Mouse (Mus musculus): Measurements from ENCODE around the gene 2310022B05Rik. TPM values are rescaled to one million over a fixed set of nuclear protein-coding genes. Genes with fewer than 3 reads are reported as not detected.

2310022B05Rik gene
- polyA plus RNA-seq, 1 experiment from 2014 or later = 30.6 TPM

DNA sequence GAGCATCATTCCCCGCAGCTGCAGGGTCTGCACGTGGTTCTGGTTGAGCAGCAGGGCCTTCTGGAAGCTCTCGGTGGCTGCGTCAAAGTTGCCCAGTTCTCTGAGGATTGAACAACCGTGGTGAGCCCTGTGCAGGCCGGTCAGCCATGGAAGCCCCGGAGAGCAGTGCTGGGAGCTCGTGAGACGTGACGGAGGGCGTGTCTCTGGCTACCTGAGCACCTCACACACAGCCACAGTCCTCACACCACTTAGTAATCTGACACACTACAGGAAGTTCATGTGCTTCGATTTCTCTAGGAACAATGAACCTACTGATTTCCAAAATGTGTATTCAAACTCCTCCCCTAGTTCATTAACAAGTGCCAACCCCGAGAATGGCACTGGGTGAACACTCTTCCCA, 25.7 kb upstream of the 2310022B05Rik start:
- DNase-seq (ENCODE audit: low spot score) = no peak
- Histone ChIP-seq H3K27me3 (replicated peaks; ENCODE audit: control insufficient read depth, insufficient read depth, low read length) (no peaks in the 10 kb centered on the region), H3K27ac (ENCODE audit: low read depth, low read length) (no peak overlapping the region), H3K4me1 (ENCODE audit: control insufficient read depth, insufficient read depth, low read length) (no peaks in the 10 kb centered on the region), H3K36me3 (ENCODE audit: control insufficient read depth, insufficient read depth, low read length) (peaks cover 60% of the 10 kb centered on the region), H3K4me2 (ENCODE audit: low read length) (no peak overlapping the region), H3K9me3 (replicated peaks; ENCODE audit: control insufficient read depth, low read length) (no peaks in the 10 kb centered on the region), H3K4me3 (ENCODE audit: low read depth, low read length) (no peak overlapping the region), H3K9ac (ENCODE audit: low read length) (no peak overlapping the region)
- ATAC-seq = no peak
- WGBS = 96% methylated on average over 13 of the region's 13 CpGs

DNA sequence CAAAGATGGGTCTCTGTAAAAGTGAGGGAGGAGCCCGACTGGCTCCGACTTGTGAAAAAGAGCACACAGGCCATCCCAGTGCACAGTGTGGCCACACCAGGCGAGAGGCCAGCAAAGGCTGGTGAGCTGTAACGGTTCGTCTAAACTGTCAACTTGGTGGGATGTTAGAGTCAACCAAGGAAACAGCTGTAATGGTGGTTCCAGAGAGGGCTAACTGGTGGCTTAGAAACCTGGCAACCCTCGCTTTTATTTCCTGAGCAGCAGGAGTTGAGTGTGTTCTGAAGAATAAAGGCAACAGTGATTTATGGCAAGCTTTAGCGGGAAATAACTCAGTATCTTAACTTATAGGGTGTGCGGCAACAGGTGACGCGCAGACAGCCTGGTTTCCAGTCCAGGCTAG, 19.0 kb upstream of the 2310022B05Rik start:
- Histone ChIP-seq H3K27me3 (replicated peaks; ENCODE audit: control insufficient read depth, insufficient read depth, low read length) (no peaks in the 10 kb centered on the region), H3K9ac (ENCODE audit: low read length) (no peak overlapping the region), H3K27ac (ENCODE audit: low read depth, low read length) (no peak overlapping the region), H3K4me3 (ENCODE audit: low read depth, low read length) (no peak overlapping the region), H3K4me2 (ENCODE audit: low read length) (no peak overlapping the region), H3K36me3 (ENCODE audit: control insufficient read depth, insufficient read depth, low read length) (peaks cover 83% of the 10 kb centered on the region), H3K9me3 (replicated peaks; ENCODE audit: control insufficient read depth, low read length) (no peaks in the 10 kb centered on the region), H3K4me1 (ENCODE audit: control insufficient read depth, insufficient read depth, low read length) (no peaks in the 10 kb centered on the region)
- 89% methylated on average over 10 of the region's 10 CpGs for WGBS
- DNase-seq (ENCODE audit: low spot score) (no peak), ATAC-seq (no peak)

GRCm38 (mm10) chr8:124681792-124682157, 18.6 kb upstream of the 2310022B05Rik start:
- ATAC-seq (no peak), DNase-seq (ENCODE audit: low spot score) (no peak)
- Histone ChIP-seq H3K4me3 (ENCODE audit: low read depth, low read length) (no peak overlapping the region), H3K4me1 (ENCODE audit: control insufficient read depth, insufficient read depth, low read length) (no peaks in the 10 kb centered on the region), H3K9me3 (replicated peaks; ENCODE audit: control insufficient read depth, low read length) (no peaks in the 10 kb centered on the region), H3K27ac (ENCODE audit: low read depth, low read length) (no peak overlapping the region), H3K9ac (ENCODE audit: low read length) (no peak overlapping the region), H3K27me3 (replicated peaks; ENCODE audit: control insufficient read depth, insufficient read depth, low read length) (no peaks in the 10 kb centered on the region), H3K36me3 (ENCODE audit: control insufficient read depth, insufficient read depth, low read length) (peaks cover 87% of the 10 kb centered on the region), H3K4me2 (ENCODE audit: low read length) (no peak overlapping the region)
- 68% methylated on average over 10 of the region's 10 CpGs for WGBS

DNA sequence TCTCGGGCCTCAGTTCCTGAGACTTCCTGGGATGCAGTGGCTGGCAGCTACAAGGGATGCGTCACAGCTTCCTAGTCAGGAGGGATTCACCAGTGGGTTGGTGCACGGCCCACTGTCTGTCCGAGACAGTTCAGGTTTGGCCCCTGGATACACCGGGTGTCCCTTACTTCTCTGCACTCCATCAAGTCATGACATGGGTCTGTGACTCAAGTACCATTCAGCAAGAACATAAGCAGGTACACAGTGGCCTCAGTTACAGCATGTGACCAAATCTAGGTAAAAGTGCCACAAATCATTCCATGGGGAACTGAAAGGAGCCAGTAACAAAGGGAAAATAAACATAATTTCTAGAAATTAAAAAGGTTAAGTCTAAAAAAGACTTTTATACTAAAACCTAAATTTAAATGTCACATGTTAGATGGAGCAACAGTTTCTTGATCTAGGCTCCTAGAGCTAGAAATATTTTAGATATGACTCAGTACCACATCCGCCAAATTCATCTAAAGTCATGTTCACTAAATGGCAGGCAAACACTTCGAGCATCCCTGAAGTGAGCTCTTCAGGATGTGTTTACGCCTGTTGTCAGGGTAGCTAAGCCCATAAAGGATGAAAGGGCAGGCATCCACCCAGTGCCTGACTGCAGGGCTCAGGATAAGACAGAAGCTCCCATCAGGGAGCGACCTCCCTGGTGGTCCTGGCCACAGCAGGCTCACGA, 18.1 kb upstream of the 2310022B05Rik start:
- H3K27me3 ChIP-seq (replicated peaks; ENCODE audit: control insufficient read depth, insufficient read depth, low read length) = no peaks in the 10 kb centered on the region
- no peak overlapping the region for H3K4me3 ChIP-seq (ENCODE audit: low read depth, low read length)
- H3K9me3 ChIP-seq (replicated peaks; ENCODE audit: control insufficient read depth, low read length) = no peaks in the 10 kb centered on the region
- no peak overlapping the region for H3K27ac ChIP-seq (ENCODE audit: low read depth, low read length)
- no peak overlapping the region for H3K9ac ChIP-seq (ENCODE audit: low read length)
- H3K36me3 ChIP-seq (ENCODE audit: control insufficient read depth, insufficient read depth, low read length) = peaks cover 87% of the 10 kb centered on the region
- no peak overlapping the region for H3K4me2 ChIP-seq (ENCODE audit: low read length)
- WGBS = 75% methylated on average over 10 of the region's 10 CpGs
- no peaks in the 10 kb centered on the region for H3K4me1 ChIP-seq (ENCODE audit: control insufficient read depth, insufficient read depth, low read length)
- DNase-seq (ENCODE audit: low spot score) (no peak), ATAC-seq (no peak)

DNA sequence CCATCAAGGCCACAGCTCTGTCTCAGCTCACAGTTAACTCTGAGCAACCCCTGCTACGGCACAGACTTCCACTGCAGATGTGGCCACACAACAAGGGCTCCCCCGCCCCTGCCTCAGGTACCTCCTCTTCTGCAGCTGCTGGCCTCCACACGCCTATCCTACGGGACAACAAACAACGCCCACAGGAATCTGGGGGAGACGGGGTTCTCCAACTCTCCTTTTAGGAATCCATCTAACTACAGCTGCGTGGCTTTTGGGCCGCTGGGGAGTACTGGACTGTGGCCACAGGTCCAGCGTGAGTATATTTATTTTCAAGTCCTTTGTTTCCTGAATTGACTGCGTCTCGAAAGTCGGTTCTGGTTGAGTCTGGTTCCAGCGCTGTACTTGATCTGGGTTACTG, 15.1 kb upstream of the 2310022B05Rik start:
- Histone ChIP-seq H3K4me1 (ENCODE audit: control insufficient read depth, insufficient read depth, low read length) (no peaks in the 10 kb centered on the region), H3K27me3 (replicated peaks; ENCODE audit: control insufficient read depth, insufficient read depth, low read length) (no peaks in the 10 kb centered on the region), H3K9me3 (replicated peaks; ENCODE audit: control insufficient read depth, low read length) (no peaks in the 10 kb centered on the region), H3K4me2 (ENCODE audit: low read length) (no peak overlapping the region), H3K9ac (ENCODE audit: low read length) (no peak overlapping the region), H3K27ac (ENCODE audit: low read depth, low read length) (no peak overlapping the region), H3K4me3 (ENCODE audit: low read depth, low read length) (no peak overlapping the region), H3K36me3 (ENCODE audit: control insufficient read depth, insufficient read depth, low read length) (peaks cover 87% of the 10 kb centered on the region)
- ATAC-seq (no peak), DNase-seq (ENCODE audit: low spot score) (no peak)
- WGBS = 93% methylated on average over 13 of the region's 13 CpGs

DNA sequence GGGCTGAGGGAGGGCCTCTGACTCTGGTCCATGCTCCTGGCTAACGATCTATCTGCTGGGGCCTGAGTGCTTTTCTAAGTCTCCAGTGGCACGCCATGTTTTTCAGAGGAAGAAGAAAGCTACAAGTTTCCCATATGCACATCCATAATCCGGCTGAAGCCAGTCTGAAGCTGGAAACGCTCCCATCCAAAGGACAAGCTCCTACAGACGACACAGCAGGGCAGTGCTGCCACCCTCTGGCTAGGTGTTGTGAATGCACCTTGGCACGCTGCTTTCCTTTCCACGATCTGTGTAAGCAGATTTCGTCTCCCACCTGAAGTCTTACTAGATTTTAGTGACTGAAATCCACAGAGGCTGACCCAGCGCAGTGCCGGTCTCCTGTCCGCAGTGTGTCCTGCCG, 14.3 kb upstream of the 2310022B05Rik start:
- peak; percentile 96 for DNase-seq (ENCODE audit: low spot score)

GRCm38 (mm10) chr8:124677078-124677477, 13.9 kb upstream of the 2310022B05Rik start:
- H3K36me3 ChIP-seq (ENCODE audit: control insufficient read depth, insufficient read depth, low read length) = peaks cover 87% of the 10 kb centered on the region
- peak; percentile 22; the same call in 1 of the 2 replicates for ATAC-seq

More for the DNA sequence above, 14.3 kb upstream of the 2310022B05Rik start:
- peak; percentile 90 for ATAC-seq
- no peak overlapping the region for H3K9ac ChIP-seq (ENCODE audit: low read length)
- no peaks in the 10 kb centered on the region for H3K27me3 ChIP-seq (replicated peaks; ENCODE audit: control insufficient read depth, insufficient read depth, low read length)
- peaks cover 87% of the 10 kb centered on the region for H3K36me3 ChIP-seq (ENCODE audit: control insufficient read depth, insufficient read depth, low read length)
- peak overlapping the region; percentile 63; the same call in 1 of the 2 replicates for H3K27ac ChIP-seq (ENCODE audit: low read depth, low read length)
- WGBS = 43% methylated on average over 12 of the region's 12 CpGs
- H3K9me3 ChIP-seq (replicated peaks; ENCODE audit: control insufficient read depth, low read length) = no peaks in the 10 kb centered on the region
- H3K4me3 ChIP-seq (ENCODE audit: low read depth, low read length) = no peak overlapping the region
- H3K4me1 ChIP-seq (ENCODE audit: control insufficient read depth, insufficient read depth, low read length) = no peaks in the 10 kb centered on the region
- H3K4me2 ChIP-seq (ENCODE audit: low read length) = no peak overlapping the region

GRCm38 (mm10) chr8:124676661-124677060, 13.5 kb upstream of the 2310022B05Rik start:
- Histone ChIP-seq H3K9ac (ENCODE audit: low read length) (peak overlapping the region; percentile 21; the same call in 1 of the 2 replicates), H3K36me3 (ENCODE audit: control insufficient read depth, insufficient read depth, low read length) (peaks cover 87% of the 10 kb centered on the region), H3K9me3 (replicated peaks; ENCODE audit: control insufficient read depth, low read length) (no peaks in the 10 kb centered on the region), H3K4me1 (ENCODE audit: control insufficient read depth, insufficient read depth, low read length) (no peaks in the 10 kb centered on the region), H3K27me3 (replicated peaks; ENCODE audit: control insufficient read depth, insufficient read depth, low read length) (no peaks in the 10 kb centered on the region), H3K4me2 (ENCODE audit: low read length) (no peak overlapping the region), H3K27ac (ENCODE audit: low read depth, low read length) (no peak overlapping the region), H3K4me3 (ENCODE audit: low read depth, low read length) (no peak overlapping the region)
- DNase-seq (ENCODE audit: low spot score) (no peak), ATAC-seq (no peak)
- 95% methylated on average over 4 of the region's 4 CpGs for WGBS

More at GRCm38 (mm10) chr8:124677078-124677477, 13.9 kb upstream of the 2310022B05Rik start:
- Histone ChIP-seq H3K9me3 (replicated peaks; ENCODE audit: control insufficient read depth, low read length) (no peaks in the 10 kb centered on the region), H3K4me3 (ENCODE audit: low read depth, low read length) (no peak overlapping the region), H3K4me2 (ENCODE audit: low read length) (no peak overlapping the region), H3K27ac (ENCODE audit: low read depth, low read length) (peak overlapping the region; percentile 63; the same call in 1 of the 2 replicates), H3K4me1 (ENCODE audit: control insufficient read depth, insufficient read depth, low read length) (no peaks in the 10 kb centered on the region), H3K9ac (ENCODE audit: low read length) (no peak overlapping the region), H3K27me3 (replicated peaks; ENCODE audit: control insufficient read depth, insufficient read depth, low read length) (no peaks in the 10 kb centered on the region)
- DNase-seq (ENCODE audit: low spot score) = peak; percentile 4
- WGBS = 80% methylated on average over 7 of the region's 7 CpGs

DNA sequence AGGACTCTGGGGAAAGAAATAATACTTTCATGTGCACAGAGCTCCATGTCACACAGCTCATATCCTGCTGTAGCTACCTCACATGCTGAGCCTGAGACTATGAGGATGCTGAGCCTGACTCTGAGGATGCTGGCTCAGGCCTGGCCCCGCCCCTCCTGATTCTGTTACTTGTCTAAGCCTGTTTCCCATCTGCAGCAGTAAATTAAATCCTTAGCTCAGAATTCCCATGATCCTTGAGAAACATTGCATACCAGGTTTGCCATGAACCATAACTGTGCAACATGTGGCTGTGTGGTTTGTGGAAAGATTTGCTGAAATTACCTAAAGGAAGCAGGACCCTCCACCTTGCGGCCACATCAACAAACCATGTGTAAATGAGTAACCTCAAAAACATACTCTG, 9.2 kb upstream of the 2310022B05Rik start:
- H3K4me1 ChIP-seq (ENCODE audit: control insufficient read depth, insufficient read depth, low read length) = no peaks in the 10 kb centered on the region
- no peak overlapping the region for H3K27ac ChIP-seq (ENCODE audit: low read depth, low read length)
- H3K36me3 ChIP-seq (ENCODE audit: control insufficient read depth, insufficient read depth, low read length) = peaks cover 69% of the 10 kb centered on the region
- 100% methylated on average over 2 of the region's 2 CpGs for WGBS
- H3K9ac ChIP-seq (ENCODE audit: low read length) = no peak overlapping the region
- H3K4me3 ChIP-seq (ENCODE audit: low read depth, low read length) = no peak overlapping the region
- H3K9me3 ChIP-seq (replicated peaks; ENCODE audit: control insufficient read depth, low read length) = no peaks in the 10 kb centered on the region
- ATAC-seq (no peak), DNase-seq (ENCODE audit: low spot score) (no peak)
- H3K4me2 ChIP-seq (ENCODE audit: low read length) = no peak overlapping the region
- H3K27me3 ChIP-seq (replicated peaks; ENCODE audit: control insufficient read depth, insufficient read depth, low read length) = no peaks in the 10 kb centered on the region

Measured in forebrain, embryonic 14.5 days (tissue).